Mouse (Mus musculus): ENCODE data around the gene Dhx37. TPM values are rescaled to one million over a fixed set of nuclear protein-coding genes. Genes with fewer than 3 reads are reported as not detected.

The Dhx37 gene
- 10 to 100 TPM; 16.3 to 21.9 TPM for total RNA-seq (2021)
- long read RNA-seq, experiment 1, full-length matches to known transcripts, result 1 of 6 reads
- long read RNA-seq, experiment 1, partial matches to known transcripts, result 2 of 6 reads
- long read RNA-seq, experiment 1, other reads (novel, unspliced or antisense), result 3 of 6 reads
- long read RNA-seq, experiment 2, full-length matches to known transcripts, result 9 of 10 reads
- long read RNA-seq, experiment 2, partial matches to known transcripts, result 1 of 10 reads
- long read RNA-seq, experiment 2, other reads (novel, unspliced or antisense), result 0 of 10 reads

DNA sequence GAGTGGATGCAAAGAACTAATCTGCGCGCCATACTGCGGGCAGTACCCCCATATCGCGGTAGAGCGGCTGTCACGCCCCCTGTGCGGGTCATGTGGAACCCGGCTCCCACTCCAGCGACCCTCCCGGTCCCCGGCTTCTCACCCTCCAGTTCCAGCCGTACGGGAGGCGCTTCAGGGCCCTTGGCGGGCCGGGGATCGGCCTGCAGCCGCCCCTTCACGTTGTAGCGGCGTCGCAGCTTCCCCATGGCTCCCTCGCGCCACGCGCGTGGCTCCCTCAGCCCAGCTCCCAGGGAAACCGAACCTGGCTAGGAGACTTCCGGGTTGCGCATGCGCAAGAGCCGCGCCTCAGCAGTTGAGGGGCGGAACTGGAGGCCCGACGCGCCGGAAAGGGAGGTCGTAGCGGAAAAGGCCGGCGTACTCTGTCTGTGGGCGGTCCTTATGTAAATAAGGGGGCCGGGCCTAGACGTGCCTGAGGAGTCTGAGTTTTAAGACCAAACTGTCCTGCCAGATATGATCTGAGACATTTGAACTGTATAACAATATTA is at the start of gene Dhx37:
Dhx37 (minus strand) TSS at position 329 of the 545 bp plus-strand sequence.
- DNase-seq, result peak; percentile 96

GRCm38 (mm10) chr5:125482474-125482873 is 48.6 kb upstream of the Dhx37 start:
- DNase-seq, result no peak

- DNase-seq, result no peak
Observed at GRCm38 (mm10) chr5:125480434-125481231, 46.7 kb upstream of the Dhx37 start.

GRCm38 (mm10) chr5:125479376-125479775 is 45.5 kb upstream of the Dhx37 start:
- no peak for DNase-seq

DNA sequence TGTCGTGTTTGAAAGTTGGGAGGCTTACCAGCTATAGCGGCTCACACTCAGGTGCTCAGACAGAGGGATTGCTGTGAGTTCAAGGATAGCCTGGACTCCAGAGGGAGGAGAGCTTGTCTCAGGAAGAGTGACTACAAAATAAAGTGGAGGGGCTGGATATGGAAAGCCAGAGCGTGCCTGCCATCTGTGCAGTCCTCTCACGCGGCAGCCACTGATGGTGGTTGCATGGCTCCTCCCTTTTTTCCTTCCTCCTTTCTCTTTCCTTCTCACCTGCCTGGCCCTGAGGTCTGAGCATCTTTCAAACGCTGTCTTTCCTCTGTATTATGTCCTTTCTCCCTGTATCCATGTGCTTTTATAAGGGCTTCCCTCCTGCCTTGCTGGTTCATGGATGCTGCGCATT is 44.1 kb upstream of the Dhx37 start:
- DNase-seq, result no peak

GRCm38 (mm10) chr5:125477533-125477932 is 43.6 kb upstream of the Dhx37 start:
- no peak for DNase-seq

GRCm38 (mm10) chr5:125476799-125477198 is 42.9 kb upstream of the Dhx37 start:
- DNase-seq, result no peak

GRCm38 (mm10) chr5:125476286-125476625 is 42.3 kb upstream of the Dhx37 start:
- peak in 1 of 2 experiments; percentile 30 for DNase-seq

- DNase-seq, result peak; percentile 96 to 98
Observed at GRCm38 (mm10) chr5:125475601-125476285, 41.8 kb upstream of the Dhx37 start, which contains the start of gene Aacs. Gene Aacs (plus strand): TSS chr5:125475814.

DNA sequence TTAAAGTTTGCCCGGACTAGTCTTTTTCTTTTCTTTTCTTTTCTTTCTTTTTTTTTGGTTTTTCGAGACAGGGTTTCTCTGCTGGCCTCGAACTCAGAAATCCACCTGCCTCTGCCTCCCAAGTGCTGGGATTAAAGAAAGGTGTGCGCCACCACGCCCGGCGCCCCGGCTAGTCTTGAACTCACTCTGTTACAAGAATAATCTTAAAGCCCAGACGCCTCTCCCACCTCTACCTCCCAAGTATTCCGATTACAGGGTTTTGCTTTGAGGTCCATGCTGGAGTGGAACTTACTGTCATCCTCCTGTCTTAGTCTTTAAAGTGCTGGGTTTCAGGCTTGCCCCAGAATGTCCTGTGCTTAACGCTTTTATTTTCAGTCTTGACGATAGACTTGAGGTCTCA is 41.1 kb upstream of the Dhx37 start:
- DNase-seq, result no peak

DNA sequence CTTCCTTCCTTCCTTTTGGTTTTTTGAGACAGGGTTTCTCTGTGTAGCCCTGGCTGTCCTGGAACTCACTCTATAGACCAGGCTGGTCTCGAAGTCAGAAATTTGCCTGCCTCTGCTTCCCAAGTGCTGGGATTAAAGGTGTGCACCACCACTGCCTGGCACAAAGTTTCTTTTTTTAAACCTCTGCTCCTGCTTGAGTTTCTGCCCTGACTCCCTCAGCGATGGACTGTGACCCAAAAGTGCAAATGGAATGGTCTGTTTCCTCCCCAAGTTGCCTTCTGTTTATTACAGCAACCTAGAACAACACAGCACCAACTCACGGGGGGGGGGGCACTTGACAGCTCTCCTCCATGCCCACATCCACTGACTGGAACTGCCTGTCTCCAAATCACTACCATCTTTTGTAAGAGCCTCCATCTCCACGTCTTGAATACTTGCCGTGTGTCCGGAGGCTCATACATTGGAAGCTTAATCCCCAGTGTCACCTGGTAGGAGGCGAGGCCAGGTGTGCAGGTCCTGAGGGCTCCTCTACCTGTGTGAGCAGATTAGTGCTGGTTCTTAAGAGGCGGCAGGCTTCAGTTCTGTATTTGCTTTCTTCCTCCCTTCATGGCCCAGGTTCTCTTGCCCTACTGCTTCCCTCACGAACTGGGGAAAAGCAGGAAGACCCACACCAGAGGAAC is 39.0 kb upstream of the Dhx37 start:
- DNase-seq, result no peak

- peak; percentile 49 to 51 for DNase-seq
Observed at GRCm38 (mm10) chr5:125470713-125471112, 36.8 kb upstream of the Dhx37 start.

DNA sequence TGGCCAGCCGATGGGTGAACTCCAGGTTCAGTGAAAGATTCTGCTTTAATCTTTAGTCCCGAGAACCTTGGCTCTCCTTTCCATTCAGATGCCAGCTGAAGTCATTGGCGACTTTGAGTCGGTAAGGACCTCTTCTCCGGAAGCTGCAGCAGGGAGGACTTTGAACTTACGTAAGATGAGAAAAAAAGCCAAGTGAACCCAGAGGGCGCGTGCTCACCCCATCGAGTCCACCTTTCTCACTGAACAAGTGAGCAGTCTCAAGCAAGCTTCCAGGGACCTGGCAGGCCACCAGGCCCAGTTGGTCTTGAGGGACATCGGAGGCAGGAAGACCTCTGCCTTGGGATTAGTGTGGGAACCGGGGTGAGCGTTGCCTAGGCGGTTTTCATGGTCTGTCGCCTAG is 33.3 kb upstream of the Dhx37 start:
- DNase-seq, result peak in 1 of 2 experiments; percentile 58

GRCm38 (mm10) chr5:125466483-125466882 is 32.6 kb upstream of the Dhx37 start:
- no peak for DNase-seq

- DNase-seq, result peak; percentile 96 to 97
Observed at GRCm38 (mm10) chr5:125465701-125466106, 31.8 kb upstream of the Dhx37 start.

DNA sequence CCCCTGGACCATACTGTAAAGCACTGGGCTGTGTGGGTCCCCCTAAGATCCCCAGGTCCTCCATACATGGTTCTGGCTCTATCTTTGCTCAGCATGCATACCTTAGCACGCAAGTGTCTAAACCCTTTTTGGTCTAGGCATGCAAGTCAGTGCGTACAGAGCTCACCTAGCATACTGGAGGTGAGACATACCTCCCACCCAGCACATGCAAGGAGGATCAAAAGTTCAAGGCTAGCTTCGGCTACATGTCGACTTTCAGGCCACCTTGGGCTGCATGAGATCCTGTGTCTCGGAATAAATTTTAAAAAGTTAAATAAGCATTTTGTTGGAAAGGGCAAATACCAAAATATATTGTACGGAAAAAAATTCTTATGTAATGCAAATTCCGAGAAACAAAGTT is 31.3 kb upstream of the Dhx37 start:
- no peak for DNase-seq

DNA sequence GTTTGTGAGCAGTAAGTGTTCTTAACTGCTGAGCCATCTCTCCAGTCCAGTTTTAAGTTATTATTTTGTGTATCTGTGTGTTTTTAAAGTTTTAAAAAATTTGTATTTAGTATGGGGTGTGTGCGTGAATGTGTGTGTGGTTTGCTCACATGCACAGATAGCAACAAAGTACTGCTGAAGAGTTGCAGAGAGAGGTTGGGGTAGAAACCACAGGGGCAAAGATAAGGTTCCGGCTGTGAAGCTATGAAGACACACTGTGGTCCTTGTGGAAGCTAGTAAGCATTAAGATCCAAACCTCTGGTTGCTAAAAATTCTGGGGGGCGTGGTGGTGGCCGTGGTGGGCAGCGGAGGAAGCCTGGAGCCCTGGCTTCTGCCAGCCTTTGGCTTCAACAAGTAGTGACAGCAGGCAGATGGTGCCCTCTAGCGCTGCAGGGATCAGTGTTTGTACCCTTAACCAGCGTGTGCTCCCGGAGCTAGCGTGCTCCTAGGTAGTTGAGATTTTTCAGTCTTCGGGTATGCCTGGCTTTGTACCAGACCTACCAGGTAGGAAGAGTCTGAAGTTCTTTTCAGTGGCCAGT is 28.0 kb upstream of the Dhx37 start:
- peak; percentile 75 to 80 for DNase-seq

GRCm38 (mm10) chr5:125460574-125460973 is 26.7 kb upstream of the Dhx37 start:
- DNase-seq, result no peak

GRCm38 (mm10) chr5:125457538-125457937 is 23.6 kb upstream of the Dhx37 start:
- DNase-seq, result no peak

DNA sequence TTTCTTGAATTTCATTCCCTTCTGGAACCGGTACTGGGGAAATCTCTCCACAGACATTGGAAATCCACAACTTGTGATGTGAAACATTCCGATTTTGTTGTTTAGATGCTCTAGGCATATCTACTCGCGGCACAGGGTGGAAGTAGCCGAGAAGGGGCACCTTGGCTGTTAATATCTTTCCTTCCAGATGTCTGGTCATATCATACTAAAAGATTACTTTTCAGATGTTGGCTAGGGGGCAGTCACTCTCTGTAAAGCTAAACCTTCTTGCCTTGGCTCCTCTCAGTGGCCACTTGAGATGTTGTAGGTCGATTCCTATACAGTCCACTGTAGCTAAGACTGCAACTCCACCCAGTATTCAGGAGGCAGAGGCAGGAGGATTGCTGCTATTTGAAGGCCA is 22.2 kb upstream of the Dhx37 start:
- DNase-seq, result no peak

GRCm38 (mm10) chr5:125452573-125452972 is 18.7 kb upstream of the Dhx37 start:
- peak; percentile 82 to 91 for DNase-seq

DNA sequence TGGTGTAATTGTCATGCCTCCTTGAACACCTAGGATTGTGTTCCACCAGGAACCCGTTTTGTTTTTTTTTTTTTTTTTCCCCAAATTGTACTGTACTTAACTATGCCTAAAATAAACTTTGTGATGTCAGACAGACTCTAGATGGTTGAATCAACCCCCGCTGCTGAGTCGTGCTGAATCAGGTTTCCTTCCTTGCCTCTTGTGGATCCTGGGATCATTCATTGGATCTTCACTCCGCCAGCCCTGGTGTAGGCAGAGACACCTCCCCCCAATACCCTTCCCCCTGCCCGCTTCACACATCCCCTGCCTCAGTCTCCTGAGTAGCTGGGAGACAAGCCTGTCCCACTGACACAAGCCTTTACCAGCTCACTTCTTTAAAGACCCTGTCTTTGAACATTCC is 15.4 kb upstream of the Dhx37 start:
- no peak for DNase-seq
